Mouse (Mus musculus): ENCODE data around the gene Polg2. TPM values are rescaled to one million over a fixed set of nuclear protein-coding genes. Genes with fewer than 3 reads are reported as not detected.

Gene Polg2
- polyA plus RNA-seq, 1 experiment: 2.6 TPM

- TF ChIP-seq GATA1 (IDR thresholded peaks at IDR 0.05; ENCODE audit: low read length): no peak
These were observed 55.7 kb downstream of the Polg2 start for GRCm38 (mm10) chr11:106723611-106724125.

DNA sequence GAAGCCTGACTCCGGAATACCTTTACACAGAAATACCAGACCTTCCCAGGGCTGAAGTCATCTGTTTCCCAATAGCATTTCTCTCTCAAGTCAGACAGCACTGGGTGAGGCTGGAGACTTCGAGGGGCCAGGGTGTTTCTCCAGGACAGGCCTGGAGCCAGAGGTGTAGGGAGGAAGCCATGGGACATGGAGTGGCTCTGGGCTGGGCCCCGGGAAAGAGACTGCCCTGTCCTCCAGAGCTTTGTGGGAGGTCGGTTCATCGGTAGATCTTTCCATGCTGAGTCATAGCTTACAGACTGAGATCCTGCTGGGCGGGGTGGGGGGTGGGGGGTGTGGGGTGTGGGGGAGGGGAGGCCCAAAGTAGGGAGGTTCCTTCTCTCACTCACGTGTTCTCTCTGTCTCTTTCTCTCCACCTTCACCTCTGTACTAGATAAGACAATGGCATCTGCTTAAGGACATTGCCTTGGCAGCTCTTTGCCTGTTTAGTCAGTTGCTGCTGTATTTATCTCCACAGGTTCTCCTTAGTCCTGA is 56.4 kb downstream of the Polg2 start:
- no peak for TF ChIP-seq GATA1 (IDR thresholded peaks at IDR 0.05; ENCODE audit: low read length)

GRCm38 (mm10) chr11:106720379-106720778 is 59.0 kb downstream of the Polg2 start:
- TF ChIP-seq GATA1 (IDR thresholded peaks at IDR 0.05; ENCODE audit: low read length): no peak

Other genes starting within 250 kb of the Polg2 start
- gene Tex2, start 166.1 kb downstream of the Polg2 start, polyA plus RNA-seq (2012): 2.8 and 3.2 TPM in 2 replicates
- not detected in 2 replicates for gene Pecam1, start 28.9 kb downstream of the Polg2 start, polyA plus RNA-seq (2012)
- gene Milr1, start 28.3 kb downstream of the Polg2 start, polyA plus RNA-seq (2012): not detected in 2 replicates
- gene Ddx5, start 9.6 kb upstream of the Polg2 start, polyA plus RNA-seq (2012): 1,620 and 1,930 TPM in 2 replicates
- 1.0 and 1.6 TPM in 2 replicates for gene Cep95, start 9.7 kb upstream of the Polg2 start, polyA plus RNA-seq (2012)
- gene Smurf2, start 141.2 kb upstream of the Polg2 start, polyA plus RNA-seq (2012): 2.4 and 2.8 TPM in 2 replicates
- 10.4 TPM in 2 replicates for gene Kpna2, start 220.0 kb upstream of the Polg2 start, polyA plus RNA-seq (2012)
- 0.44 and 0.45 TPM in 2 replicates for gene 1810010H24Rik, start 246.1 kb upstream of the Polg2 start, polyA plus RNA-seq (2012)

Data from G1E-ER4 (cell line).